Mouse (Mus musculus) layer of hippocampus, adult 2 months (tissue): ENCODE measurements around the gene Pigs. TPM values are rescaled to one million over a fixed set of nuclear protein-coding genes. Genes with fewer than 3 reads are reported as not detected.

ENCODE experiments used
- DNase-seq, 2 experiments: peaks; one replicate each; pipeline ENCODE4 v3.0.0; 2022; ENCODE audit warnings: low spot score in 2 of 2
- H3K27ac ChIP-seq: fragments of 200-600 bp; 2 replicates; pipeline ENCODE4 v1.8.1; 2022
- H3K4me3 ChIP-seq: fragments of 200-600 bp; 2 replicates; pipeline ENCODE4 v1.8.1; 2022; ENCODE audit warnings: mild to moderate bottlenecking
- CTCF ChIP-seq: fragments of 200-600 bp; conservative IDR thresholded peaks from 2 replicates; pipeline ENCODE4 v1.8.1; 2022; ENCODE audit warnings: antibody characterized with exemption, mild to moderate bottlenecking, moderate library complexity
- total RNA-seq, 2 experiments: library from RNA; stranded (reverse); gene quantifications; 2 replicates each; pipeline ENCODE4 v1.2.3; 2021

Gene Pigs
- total RNA-seq, 2 experiments from 2014 or later, result 58.2 to 59.9 TPM

DNA sequence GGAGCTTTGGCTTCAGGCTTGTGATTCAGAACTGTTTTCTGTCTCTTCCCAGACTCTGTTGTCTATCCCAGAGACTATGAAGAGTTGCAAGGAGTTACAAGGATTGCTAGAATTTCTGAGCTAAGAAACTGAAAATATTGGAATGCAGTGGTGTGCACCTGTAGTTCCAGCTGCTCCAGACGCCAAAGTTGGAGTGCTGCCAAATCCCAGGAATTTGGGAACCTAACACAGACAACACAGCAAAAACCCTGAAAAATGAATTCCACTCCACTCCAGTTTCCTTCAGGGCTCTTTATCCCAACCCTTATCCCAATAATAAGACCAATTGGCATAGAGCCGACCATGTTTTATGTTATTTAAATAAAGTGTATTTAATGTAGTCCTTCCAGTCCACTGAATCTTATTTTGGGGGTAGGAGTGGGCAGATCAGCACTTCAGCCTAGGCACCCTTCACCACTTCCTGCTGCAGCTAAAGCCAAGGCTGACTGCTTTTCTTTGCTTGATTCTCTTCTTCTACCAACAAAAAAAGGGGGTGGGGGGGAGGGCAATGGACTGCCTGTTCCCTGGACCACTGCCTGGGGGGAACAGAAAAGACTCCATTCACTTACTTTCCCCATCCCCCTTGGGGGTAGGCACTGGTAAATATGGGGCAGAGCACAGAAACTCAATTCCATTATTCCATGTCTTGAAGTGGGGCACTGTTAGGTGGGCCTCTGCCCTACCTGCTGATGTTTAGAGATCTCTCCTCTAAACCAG lies 6.0 kb upstream of the Pigs start:
- H3K4me3 ChIP-seq, result peak overlapping the region; percentile 53
- TF ChIP-seq CTCF, result no peak
- H3K27ac ChIP-seq, result peak overlapping the region; percentile 93
- peak in 1 of 2 experiments; percentile 50 for DNase-seq

DNA sequence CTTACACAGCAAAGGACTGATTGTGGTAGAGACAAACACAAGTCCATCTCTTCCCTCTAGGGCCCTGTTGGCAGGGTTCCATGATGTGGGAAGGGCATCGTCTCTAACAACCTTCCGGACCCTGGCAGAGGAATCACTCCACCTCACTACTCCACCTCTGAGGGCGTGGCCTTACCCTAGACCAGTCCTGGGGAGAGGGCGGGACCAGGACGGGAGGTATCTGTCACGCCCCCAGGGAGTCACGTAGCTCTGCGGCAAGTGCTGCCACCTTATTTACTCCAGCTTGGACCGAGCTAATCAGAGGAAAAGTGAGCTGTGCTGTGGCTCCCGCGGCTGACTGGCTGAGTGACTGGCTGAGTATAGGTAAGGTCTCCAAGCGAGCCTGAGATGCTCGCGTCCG lies 5.4 kb upstream of the Pigs start, which contains the start of gene Aldoc:
Gene Aldoc, plus strand, starts transcription at position 109 of the 400 bp plus-strand sequence.
- DNase-seq, result peak; percentile 72 to 87
- Histone ChIP-seq H3K27ac (peak within 1 kb of the TSS; percentile 93), H3K4me3 (peak within 1 kb of the TSS; percentile 53)
- TF ChIP-seq CTCF, result no peak

DNA sequence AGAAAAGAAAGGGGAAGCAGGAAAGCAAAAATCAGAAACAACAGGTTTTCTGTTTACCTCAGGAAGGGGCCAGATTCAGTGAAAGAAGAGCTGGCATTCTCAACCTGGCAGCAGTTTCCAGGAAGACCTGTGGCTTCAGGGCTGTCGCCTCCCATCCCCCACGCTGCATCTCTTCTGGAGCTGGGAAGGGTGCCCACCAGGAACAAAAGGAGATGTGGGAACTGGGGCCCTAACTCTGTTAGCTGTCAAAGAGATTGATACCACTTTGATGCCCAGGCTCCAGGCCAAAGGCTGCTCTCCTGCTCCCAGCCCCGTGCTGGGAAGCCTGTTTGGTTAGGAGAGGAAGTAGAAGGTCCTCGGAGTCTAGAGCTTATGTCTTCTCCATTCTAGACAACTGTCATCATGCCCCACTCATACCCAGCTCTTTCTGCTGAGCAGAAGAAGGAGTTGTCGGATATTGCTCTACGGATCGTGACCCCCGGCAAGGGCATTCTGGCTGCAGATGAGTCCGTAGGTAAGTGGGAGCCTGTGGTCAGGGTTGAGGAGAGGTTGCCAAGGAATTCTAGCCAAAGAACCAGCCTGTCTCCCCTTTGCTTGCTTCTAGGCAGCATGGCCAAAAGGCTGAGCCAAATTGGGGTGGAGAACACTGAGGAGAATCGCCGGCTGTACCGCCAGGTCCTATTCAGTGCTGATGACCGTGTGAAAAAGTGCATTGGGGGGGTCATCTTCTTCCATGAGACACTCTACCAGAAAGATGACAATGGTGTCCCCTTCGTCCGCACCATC lies 4.0 kb upstream of the Pigs start:
- peak overlapping the region; percentile 53 for H3K4me3 ChIP-seq
- peak overlapping the region; percentile 93 for H3K27ac ChIP-seq
- no peak for TF ChIP-seq CTCF
- peak; percentile 44 to 55 for DNase-seq

DNA sequence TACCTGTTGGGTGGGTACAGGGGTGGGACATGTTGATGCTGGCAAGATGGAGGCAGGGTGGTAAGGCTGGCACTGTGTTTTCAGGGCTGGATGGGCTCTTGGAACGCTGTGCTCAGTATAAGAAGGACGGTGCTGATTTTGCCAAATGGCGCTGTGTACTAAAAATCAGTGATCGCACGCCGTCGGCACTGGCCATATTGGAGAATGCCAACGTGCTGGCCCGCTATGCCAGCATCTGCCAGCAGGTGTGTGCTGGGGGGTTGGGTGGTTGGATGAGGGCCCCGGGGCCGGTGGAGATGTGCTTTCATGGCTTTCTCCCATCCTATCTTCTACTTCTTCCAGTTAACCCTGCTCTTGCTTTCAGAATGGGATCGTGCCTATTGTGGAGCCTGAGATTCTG lies 3.2 kb upstream of the Pigs start:
- Histone ChIP-seq H3K27ac (peak overlapping the region; percentile 93), H3K4me3 (peak overlapping the region; percentile 53)
- no peak for DNase-seq
- peak; percentile 36 for TF ChIP-seq CTCF

DNA sequence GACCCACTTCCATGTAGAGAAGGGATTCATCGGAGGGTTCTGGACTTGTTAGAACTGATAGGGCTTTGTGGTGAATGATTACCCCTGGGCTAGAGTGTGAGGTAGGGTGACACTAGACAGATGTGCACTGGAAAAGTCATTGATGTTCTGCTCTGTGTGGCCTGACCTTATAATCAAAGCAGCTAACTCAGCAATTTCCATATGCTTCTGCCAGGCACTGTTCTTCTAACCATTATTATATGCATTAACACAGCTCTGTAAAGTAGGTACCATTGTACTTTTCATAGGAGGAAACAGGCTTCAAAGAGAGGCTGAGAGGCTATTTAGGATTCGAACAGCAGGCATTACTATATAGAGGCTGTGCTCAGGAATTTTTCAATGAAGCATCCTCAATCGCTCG lies 1.0 kb upstream of the Pigs start:
- no peak for TF ChIP-seq CTCF
- no peak for DNase-seq
- H3K27ac ChIP-seq, result peak overlapping the region; percentile 93; the same call in 1 of the 2 replicates
- peak overlapping the region; percentile 4 for H3K4me3 ChIP-seq

DNA sequence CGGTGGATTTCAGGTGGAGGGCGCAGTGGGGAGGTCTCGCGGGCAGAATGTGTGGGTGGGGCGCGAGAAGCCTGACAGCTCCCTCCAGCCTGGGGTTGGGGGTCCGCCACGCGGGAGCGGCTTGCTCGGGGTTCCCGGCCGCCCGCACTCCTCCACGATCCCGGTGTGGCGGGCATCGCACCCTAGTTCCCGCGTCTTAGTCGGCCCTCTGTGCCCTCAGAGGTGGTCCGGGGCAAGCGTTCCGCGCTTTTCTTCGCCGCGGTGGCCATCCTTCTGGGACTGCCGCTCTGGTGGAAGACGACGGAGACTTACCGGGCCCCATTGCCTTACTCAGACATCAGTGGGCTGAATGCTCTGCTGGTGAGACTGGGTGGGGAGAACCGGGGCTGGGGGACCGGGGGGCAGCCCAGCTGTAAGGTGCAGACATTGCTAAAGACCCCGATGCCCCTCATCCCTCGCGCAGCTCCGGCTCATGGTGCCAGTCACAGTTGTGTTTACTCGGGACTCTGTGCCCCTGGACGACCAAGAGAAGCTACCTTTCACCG lies 369 bp downstream of the Pigs start:
- Histone ChIP-seq H3K27ac (peak overlapping the region; percentile 91), H3K4me3 (peak overlapping the region; percentile 96)
- TF ChIP-seq CTCF, result no peak
- no peak for DNase-seq

DNA sequence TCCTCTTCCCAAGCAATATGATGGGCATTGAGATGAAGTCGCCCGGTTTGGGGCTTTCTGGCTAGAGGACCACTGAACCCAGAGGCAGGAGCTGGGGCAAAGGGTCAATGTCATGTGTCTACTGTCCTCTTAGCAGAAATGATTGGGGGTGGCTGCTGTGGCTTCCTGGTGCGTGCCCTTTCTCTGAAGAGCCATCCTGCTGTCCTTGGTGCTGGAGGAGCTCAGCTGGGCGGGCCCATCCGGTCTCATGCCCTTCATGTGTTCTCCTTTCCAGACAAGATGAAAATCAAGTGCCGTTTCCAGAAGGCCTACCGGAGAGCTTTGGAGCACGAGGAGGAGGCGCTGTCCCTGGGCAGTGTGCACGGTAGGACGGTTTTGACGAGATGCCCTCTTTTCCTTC lies 4.5 kb downstream of the Pigs start:
- Histone ChIP-seq H3K4me3 (no peak overlapping the region), H3K27ac (no peak overlapping the region)
- no peak for DNase-seq
- TF ChIP-seq CTCF, result no peak

DNA sequence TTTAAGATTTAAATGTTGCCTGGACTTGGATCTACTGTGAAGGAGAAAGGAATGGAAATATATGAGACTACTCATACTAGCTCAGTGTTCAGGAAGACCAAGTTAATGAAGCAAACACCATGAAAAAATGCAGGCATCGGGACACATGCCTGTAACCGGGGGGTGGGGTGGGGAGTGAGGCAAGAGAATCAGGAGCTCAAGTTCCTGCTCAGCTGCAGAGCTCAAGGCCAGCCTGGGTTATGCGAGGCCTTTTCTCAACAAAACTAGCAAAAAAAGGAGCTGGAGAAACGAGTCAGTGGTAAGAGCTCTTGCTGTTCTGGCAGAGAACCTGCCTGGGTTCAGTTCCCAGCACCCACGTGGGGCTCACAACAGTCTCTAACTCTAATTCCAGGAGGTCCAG lies 5.8 kb downstream of the Pigs start:
- TF ChIP-seq CTCF, result no peak
- Histone ChIP-seq H3K27ac (no peak overlapping the region), H3K4me3 (no peak overlapping the region)
- no peak for DNase-seq

DNA sequence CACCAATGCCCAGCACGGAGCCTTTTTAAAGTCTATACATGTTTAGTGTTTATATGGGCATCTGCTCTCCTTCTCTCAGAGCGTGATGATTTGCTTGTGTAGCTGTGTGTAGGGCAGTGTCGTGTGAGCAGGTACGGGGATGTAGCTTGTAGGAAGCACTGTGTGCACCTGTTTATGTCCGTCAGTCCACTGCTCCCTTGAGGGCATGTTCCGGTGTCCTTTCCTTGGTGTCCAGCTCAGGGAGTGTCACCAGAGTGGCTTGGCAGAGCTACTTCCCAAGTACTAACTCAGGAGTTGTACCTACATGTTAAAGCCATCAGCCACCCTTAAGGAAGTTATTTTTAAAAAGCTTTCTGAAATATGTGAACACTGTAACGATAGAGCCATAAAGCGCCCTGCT lies 8.8 kb downstream of the Pigs start:
- no peak for DNase-seq
- H3K4me3 ChIP-seq, result no peak overlapping the region
- TF ChIP-seq CTCF, result no peak
- no peak overlapping the region for H3K27ac ChIP-seq

DNA sequence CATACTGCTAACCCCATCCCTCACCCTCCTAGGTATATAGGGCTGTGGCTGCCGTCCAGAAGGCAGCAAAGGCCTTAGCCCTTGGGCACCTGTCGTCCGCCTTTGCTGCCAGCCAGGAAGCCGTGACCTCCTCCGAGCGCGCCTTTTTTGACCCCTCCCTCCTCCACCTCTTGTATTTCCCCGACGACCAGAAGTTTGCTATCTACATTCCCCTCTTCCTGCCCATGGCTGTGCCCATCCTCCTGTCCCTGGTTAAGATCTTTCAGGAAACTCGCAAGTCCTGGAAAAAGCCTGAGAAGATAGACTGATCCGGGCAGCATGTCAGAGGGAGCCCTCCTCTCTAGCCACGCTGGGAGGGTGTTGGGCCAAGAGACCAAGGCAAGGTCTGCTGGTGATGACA lies 13.5 kb downstream of the Pigs start:
- Histone ChIP-seq H3K27ac (no peak overlapping the region), H3K4me3 (no peak overlapping the region)
- TF ChIP-seq CTCF, result no peak
- DNase-seq, result no peak

DNA sequence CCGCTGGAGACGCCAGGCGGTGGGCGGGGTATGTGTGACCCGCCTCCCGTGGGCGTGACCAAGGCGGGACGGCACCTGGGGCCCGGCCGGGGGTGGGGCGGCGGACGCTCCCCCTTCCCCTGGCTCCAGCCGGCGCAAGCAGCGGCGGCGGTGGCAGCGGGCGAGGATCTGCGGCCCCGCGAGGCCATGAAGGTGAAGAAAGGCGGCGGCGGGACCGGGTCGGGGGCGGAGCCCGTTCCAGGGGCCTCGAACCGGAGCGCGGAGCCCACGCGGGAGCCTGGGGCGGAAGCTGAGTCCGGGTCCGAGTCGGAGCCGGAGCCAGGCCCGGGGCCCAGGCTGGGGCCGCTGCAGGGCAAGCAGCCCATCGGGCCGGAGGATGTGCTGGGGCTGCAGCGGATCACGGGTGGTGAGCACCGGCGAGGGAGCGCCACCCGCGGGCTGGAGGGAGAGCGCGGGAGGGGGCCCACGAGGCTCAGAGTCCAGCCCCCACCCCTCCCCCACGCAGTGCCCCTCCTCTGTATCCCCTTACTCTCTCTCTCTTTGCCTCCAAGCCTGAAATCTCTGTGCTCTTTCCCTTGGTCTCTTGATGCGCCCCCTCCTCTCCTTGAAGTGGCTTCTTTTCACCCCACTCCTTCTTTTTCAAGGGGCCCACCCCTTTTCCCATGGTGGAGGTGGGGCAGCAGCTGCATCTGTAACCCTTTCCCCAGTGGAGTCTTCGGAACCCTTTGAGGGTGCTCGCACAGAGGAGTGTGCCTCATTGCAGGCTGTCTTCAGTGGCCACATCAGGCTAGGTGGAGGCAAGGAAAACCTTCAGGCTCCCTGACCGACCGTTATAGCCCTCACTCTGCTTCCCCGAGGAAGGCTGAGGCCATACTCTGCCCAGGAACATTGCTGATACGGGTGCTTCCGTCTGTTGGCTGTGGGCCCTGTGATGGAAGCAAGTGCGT lies 15.4 kb downstream of the Pigs start, which contains the start of gene Unc119:
Gene Unc119, plus strand, starts transcription at position 102 of the 947 bp plus-strand sequence.
- peak; percentile 72 for DNase-seq
- 0 out of 2 replicates have a peak, but pooled peaks have one; percentile 11 for TF ChIP-seq CTCF
- peak within 1 kb of the TSS; percentile 75 for H3K4me3 ChIP-seq
- peak within 1 kb of the TSS; percentile 87 for H3K27ac ChIP-seq

DNA sequence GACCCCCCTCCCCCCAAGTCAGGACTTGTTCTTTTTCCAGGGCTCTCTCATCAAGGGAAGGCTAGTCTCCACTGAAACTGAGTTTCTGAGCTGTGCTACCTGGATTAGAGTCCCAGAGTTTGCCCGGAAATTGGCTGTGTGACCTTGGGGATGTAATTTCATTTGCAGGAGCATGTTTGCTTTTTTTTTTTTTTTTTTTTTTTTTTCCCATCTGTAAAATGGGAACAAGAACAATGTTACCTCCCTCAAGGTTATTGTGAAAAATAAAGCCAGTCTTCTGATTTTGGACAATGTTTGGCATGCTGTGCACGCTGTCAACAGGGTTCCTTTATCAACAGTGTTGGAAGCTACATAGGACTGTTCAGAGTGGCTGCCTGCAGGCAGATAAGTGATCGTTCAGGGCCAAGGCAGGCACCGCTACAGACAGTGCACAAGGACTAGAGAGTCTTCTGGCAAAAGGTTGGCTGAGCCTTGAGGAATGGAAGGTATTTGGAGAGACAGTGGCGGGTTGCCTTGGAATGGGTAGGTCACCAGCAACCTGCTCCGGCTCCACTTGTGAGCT lies 16.2 kb downstream of the Pigs start:
- Histone ChIP-seq H3K4me3 (peak overlapping the region; percentile 75), H3K27ac (peak overlapping the region; percentile 87; the same call in 1 of the 2 replicates)
- no peak for TF ChIP-seq CTCF
- DNase-seq, result no peak
